Mouse (Mus musculus) liver, embryonic 14.5 days (tissue): ENCODE measurements at regions not wholly inside any gene's neighbourhood (a gene's known extent, or its start where the extent isn't known, plus 50 kb on each side); places are given as distances from the start of the nearest gene placed in this dataset.
"Not testable (repeated sequence)": the region's sequence is repeated elsewhere in the genome, so short reads cannot be mapped to it uniquely, and the experiment has no call there.

Experiments used
- CTCF ChIP-seq: IDR thresholded peaks from 2 replicates; pipeline ENCODE4 v1.5.1; 2016; ENCODE audit warnings: antibody characterized with exemption, low read depth, control low read depth
- EP300 ChIP-seq: IDR thresholded peaks from 2 replicates; pipeline ENCODE4 v1.6.1; 2016; ENCODE audit warnings: antibody characterized with exemption, low read depth

GRCm38 (mm10) chr3:17659988-17660387 lies 288.2 kb upstream of the Cypt12 start:
- not testable (repeated sequence) for TF ChIP-seq EP300, CTCF
